ENCODE assay signal across 9 mouse cellular contexts in genomic region chr4:128729709-128730037, GRCm38 (mm10). TPM values are rescaled to one million over a fixed set of nuclear protein-coding genes. Genes with fewer than 3 reads are reported as not detected.
DNase-seq lines count a peak whose midpoint lies in the region; ATAC-seq and TF ChIP-seq lines count a peak whose summit lies in the region.
"Had no signal": no experiment of that assay in that cellular context is flagged by ENCODE, and none has a peak within 500 bp of the region (broad histone marks: within the 10 kb centered on the region; RNA-seq: fewer than 3 reads in every experiment).

No protein-coding gene starts in this region.

- 19% methylated on average over 5 of the region's 5 CpGs for WGBS in forebrain, embryonic 14.5 days
- 15% methylated on average over 5 of the region's 5 CpGs for WGBS in intestine, embryonic 16.5 days
- 2% methylated on average over 5 of the region's 5 CpGs for WGBS in lung, postnatal 0 days

- ATAC-seq in forebrain, embryonic 14.5 days, result no peak
- no peak for ATAC-seq in intestine, embryonic 16.5 days
- ATAC-seq in lung, postnatal 0 days, result no peak
- ATAC-seq: Patski had no signal

- no peaks in the 10 kb centered on the region for H3K27me3 ChIP-seq in forebrain, embryonic 14.5 days (replicated peaks; ENCODE audit: control insufficient read depth, insufficient read depth, low read length)
- H3K27me3 ChIP-seq in intestine, embryonic 16.5 days (replicated peaks; ENCODE audit: control insufficient read depth, insufficient read depth, low read length), result no peaks in the 10 kb centered on the region
- H3K27me3 ChIP-seq in lung, postnatal 0 days (replicated peaks; ENCODE audit: insufficient read depth, low read length), result no peaks in the 10 kb centered on the region
- H3K27me3 ChIP-seq: Patski had no signal

- no peak for DNase-seq in gastrocnemius, adult 2 months
- no peak for DNase-seq in gastrocnemius, postnatal 4 days (ENCODE audit: low spot score in 2 of 2)
- DNase-seq in forebrain, embryonic 14.5 days (ENCODE audit: low spot score), result no peak
- peak; percentile 65 for DNase-seq in lung, postnatal 0 days (ENCODE audit: low spot score)
- DNase-seq in retina, postnatal 1 day, result no peak
- DNase-seq in right cerebral cortex, postnatal 25 days, result no peak
- no peak for DNase-seq in cerebellum, postnatal 25 days

- peaks cover 23% of the 10 kb centered on the region; the same call in 1 of the 2 replicates for H3K36me3 ChIP-seq in forebrain, embryonic 14.5 days (ENCODE audit: control insufficient read depth, insufficient read depth, low read length)
- H3K36me3 ChIP-seq in intestine, embryonic 16.5 days (ENCODE audit: control insufficient read depth, insufficient read depth, low read length), result no peaks in the 10 kb centered on the region
- peaks cover 7% of the 10 kb centered on the region; the same call in 1 of the 2 replicates for H3K36me3 ChIP-seq in lung, postnatal 0 days (ENCODE audit: insufficient read depth, low read length)

- peaks cover 51% of the 10 kb centered on the region for H3K4me1 ChIP-seq in forebrain, embryonic 14.5 days (ENCODE audit: control insufficient read depth, insufficient read depth, low read length)
- peaks cover 51% of the 10 kb centered on the region for H3K4me1 ChIP-seq in intestine, embryonic 16.5 days (ENCODE audit: control insufficient read depth, insufficient read depth, low read length)
- peaks cover 48% of the 10 kb centered on the region for H3K4me1 ChIP-seq in lung, postnatal 0 days (ENCODE audit: insufficient read depth, low read depth, low read length)

- H3K9ac ChIP-seq in forebrain, embryonic 14.5 days (ENCODE audit: low read length), result peak overlapping the region; percentile 100
- H3K9ac ChIP-seq in intestine, embryonic 16.5 days (ENCODE audit: low read depth, low read length), result peak overlapping the region; percentile 95
- peak overlapping the region; percentile 96 for H3K9ac ChIP-seq in lung, postnatal 0 days (replicated peaks; ENCODE audit: low read depth)

- intact Hi-C loops in gastrocnemius, adult 2 months (cut with DNase I), result loop anchor here (5.0 kb wide), 1 partner anchor 48 kb away; no protein-coding TSS in a partner anchor

- TF ChIP-seq EP300 in lung, postnatal 0 days (IDR thresholded peaks at IDR 0.05), result no peak; the same call in 1 of the 2 replicates

- peak overlapping the region; percentile 95 for H3K4me3 ChIP-seq in gastrocnemius, adult 2 months
- peak overlapping the region; percentile 99 for H3K4me3 ChIP-seq in forebrain, embryonic 14.5 days (ENCODE audit: low read depth, low read length)
- H3K4me3 ChIP-seq in intestine, embryonic 16.5 days (ENCODE audit: low read length), result peak overlapping the region; percentile 94
- peak overlapping the region; percentile 96 for H3K4me3 ChIP-seq in lung, postnatal 0 days (ENCODE audit: low read depth, low read length)

- H3K4me2 ChIP-seq in forebrain, embryonic 14.5 days (ENCODE audit: low read length), result peak overlapping the region; percentile 73
- H3K4me2 ChIP-seq in intestine, embryonic 16.5 days (ENCODE audit: low read depth, low read length), result peak overlapping the region; percentile 79
- H3K4me2 ChIP-seq in lung, postnatal 0 days (replicated peaks; ENCODE audit: low read depth, low read length), result peak overlapping the region; percentile 62

- TF ChIP-seq CTCF in gastrocnemius, adult 2 months (IDR thresholded peaks at IDR 0.05), result no peak
- TF ChIP-seq CTCF in lung, postnatal 0 days (IDR thresholded peaks at IDR 0.05), result no peak

- no peaks in the 10 kb centered on the region for H3K9me3 ChIP-seq in forebrain, embryonic 14.5 days (replicated peaks; ENCODE audit: control insufficient read depth, low read length)
- no peaks in the 10 kb centered on the region for H3K9me3 ChIP-seq in intestine, embryonic 16.5 days (ENCODE audit: control insufficient read depth, low read length)
- H3K9me3 ChIP-seq in lung, postnatal 0 days (ENCODE audit: low read length), result no peaks in the 10 kb centered on the region

- H3K27ac ChIP-seq in gastrocnemius, adult 2 months, result peak overlapping the region; percentile 92
- peak overlapping the region; percentile 45 for H3K27ac ChIP-seq in forebrain, embryonic 14.5 days (ENCODE audit: low read depth, low read length)
- H3K27ac ChIP-seq in intestine, embryonic 16.5 days (ENCODE audit: low read length), result peak overlapping the region; percentile 93; the same call in 1 of the 2 replicates
- peak overlapping the region; percentile 98 for H3K27ac ChIP-seq in lung, postnatal 0 days (ENCODE audit: low read length)

RNA-seq across cellular contexts. Expression of gene A3galt2, which starts 25.5 kb away (rescaled TPM):
- under 1 TPM; 0.10 to 0.14 TPM for total RNA-seq in gastrocnemius, adult 2 months (2021)
- under 1 TPM; 0.26 to 0.37 TPM for total RNA-seq in gastrocnemius, postnatal 4 days (2021)
- polyA plus RNA-seq in forebrain, embryonic 14.5 days (2014; fragmentation: Nextera tagmentation; extraction: Ambion mirVana), result 0.27 and 0.38 TPM in 2 replicates
- 0.07 and 0.09 TPM in 2 replicates for polyA plus RNA-seq in intestine, embryonic 16.5 days (2015; fragmentation: Nextera tagmentation; extraction: Ambion mirVana)
- 0.04 and 0.08 TPM in 2 replicates for polyA plus RNA-seq in lung, postnatal 0 days (2015; fragmentation: Nextera tagmentation; extraction: Ambion mirVana)

Comparison
In these comparisons a context has a peak if more than half of its experiments do, and no peak if none do; other contexts are left out.
1. H3K27ac ChIP-seq: peak in every context shown above with its lines; median percentile 98 in lung, postnatal 0 days; 93 in intestine, embryonic 16.5 days; 92 in gastrocnemius, adult 2 months; 45 in forebrain, embryonic 14.5 days.